Mouse (Mus musculus) thymus, postnatal 10 days (tissue): ENCODE results near the gene Adgrl3.

Experiments
- DNase-seq, 2 experiments: peaks; one replicate each; pipeline ENCODE4 v3.0.0; 2021; ENCODE audit warnings: low spot score in 2 of 2

Gene Adgrl3

DNA sequence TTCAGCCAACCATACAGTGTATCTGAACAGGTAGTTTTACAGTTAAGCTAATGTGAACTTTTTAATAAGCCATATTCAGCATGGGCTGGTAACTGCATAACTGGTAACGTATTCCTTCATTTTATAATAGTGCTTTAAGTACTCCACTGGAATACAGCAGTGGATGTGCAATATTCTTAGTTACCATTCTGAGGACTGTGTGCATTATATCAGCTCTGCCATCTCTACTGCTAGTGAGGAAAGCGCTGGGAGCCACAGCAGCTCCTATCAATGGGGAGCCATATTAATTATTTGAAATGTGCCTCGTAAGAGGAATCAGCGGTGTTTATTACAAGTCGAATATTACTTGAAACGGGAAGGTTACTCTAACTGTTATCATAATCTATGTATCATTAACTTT lies 539.0 kb downstream of the Adgrl3 start:
- DNase-seq, result no peak

DNA sequence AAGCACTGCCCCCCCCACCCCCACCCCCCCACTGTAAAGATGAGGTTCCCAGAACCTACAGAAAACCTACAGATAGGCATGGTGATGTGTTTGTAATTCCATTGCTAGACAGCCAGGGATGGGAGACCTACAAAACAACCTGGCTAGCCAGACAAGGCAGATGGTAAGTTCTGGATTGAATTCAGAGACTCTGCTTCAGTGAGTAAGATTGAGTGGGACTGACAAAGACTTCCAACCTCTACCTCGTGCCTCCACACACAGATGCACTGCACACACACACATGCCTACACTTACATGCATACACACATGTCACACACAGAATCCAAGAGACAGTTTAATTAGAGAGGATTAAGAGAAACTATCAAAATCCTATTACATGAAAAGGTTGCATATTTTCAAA lies 544.4 kb downstream of the Adgrl3 start:
- no peak for DNase-seq

DNA sequence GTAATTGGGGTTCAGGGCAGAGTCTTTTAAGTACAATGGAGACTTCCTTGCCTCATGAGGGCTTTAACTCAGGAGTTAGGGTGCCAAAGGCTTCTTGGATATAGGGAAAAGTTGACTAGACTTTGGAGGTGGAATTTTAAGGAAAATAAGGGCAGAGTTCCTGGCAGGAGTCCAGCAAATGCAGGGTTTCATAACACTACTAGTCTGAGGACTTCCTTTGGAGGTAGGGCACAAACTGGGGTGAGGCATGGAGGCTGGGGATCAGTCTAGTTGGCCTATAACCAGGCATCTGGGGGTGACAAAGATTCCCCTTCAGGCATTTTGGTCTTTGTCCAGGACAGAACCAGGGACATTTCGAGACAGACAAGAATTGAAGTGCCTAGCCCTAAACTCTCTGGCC lies 546.6 kb downstream of the Adgrl3 start:
- DNase-seq, result no peak

DNA sequence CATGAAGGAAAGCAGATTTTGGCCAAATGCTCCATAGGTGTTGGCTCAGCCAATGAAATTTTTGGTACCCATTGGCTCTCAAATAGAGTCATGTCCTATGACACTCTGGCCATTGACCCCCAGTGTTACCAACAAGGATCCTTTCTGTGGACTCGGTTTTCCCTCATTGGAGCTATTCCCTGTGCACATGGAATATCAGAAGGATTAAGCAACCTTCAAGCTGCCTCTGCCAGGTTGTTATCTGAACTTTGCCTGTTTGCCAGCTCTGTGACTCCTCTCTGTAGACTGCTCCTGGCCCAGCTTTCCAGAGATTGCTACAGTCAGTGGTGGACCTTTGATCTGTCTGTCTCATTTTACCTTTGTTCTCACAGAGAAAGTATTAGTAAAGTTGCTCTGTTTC lies 548.8 kb downstream of the Adgrl3 start:
- no peak for DNase-seq

DNA sequence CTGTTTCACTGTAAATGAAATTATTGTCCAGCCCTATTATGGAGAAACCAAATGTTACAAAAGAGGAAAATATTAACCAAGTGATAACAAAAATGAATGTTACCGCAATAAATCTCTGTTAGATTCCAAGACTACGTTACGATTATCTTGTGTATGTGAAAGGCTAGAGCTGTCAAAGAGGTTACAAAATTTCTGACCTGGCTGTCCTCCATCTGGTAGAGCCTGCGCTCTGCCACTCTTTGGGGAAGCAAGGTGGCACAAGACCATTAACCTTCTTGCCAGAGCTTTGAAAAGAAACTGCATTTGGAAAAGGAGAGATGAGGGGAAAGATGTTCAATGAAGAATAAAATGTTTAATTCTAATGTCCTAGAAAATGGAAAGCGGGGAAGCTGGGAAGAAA lies 562.9 kb downstream of the Adgrl3 start:
- no peak for DNase-seq

DNA sequence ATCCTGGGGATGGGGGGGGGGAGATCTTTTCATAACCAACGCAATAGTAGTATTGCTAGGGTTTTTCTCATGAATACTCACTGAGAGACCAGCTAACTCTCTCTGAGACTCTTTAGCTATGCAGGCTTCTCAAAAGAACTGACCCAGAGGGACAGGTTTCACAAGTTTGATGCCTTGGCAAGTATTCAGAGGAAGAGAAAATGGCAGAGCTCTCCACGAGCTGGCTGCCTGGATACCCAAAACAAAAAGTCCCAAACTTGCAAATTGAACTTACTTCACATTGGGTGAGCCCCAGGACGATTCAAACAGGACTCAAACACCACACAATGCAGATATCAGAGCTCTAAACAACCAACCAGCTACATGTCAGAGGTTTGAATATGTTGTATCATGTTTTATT lies 563.5 kb downstream of the Adgrl3 start:
- DNase-seq, result no peak

DNA sequence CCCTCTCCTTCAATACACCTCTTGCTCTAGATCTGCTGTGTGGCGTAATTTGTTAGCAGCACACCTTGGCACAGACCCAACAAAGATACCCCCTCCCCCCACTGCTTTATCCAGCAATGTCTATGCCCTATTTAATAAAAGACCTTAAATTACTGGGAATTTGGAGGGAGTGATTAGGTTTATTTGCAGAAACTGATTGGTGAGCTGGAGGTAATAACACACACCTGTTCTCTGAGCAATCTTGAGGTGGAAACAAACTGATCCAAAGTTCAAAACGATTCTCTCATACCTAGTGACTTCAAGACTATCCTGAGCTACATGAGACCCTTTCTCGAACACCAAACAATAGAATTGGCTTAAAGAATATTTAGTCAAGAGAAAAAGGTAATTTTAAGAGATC lies 565.0 kb downstream of the Adgrl3 start:
- DNase-seq, result no peak

DNA sequence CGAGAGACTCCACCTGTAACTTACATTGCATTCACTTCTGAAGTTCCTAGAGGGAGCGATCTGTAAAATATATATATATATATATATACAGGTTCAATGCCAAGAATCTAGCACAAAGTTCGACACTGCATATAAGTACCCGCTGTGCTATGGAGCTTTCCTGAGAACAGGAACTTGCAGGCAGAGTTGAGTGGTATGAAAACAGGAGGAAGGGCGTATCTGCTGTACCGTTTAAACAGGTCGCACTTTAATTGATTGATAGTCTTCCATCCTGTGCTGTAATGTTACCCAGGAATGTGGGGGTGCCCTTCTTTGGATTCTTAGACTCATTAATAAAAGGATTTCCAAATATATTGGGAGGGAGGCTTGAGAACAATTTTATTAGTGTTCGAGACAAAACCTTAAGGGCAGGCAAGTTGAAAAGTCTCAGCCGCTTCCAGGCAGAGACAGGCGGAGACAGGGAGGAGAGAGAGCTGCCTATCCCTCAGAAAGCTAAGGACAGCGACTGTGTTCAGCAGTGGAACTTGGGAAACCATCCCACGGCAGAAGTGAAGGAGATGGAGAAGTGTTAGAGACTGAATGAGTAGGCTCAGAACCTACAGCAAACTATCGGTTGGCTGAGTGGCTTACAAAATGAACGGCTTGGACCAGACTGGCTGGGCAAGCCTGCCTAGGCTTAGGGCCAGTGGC lies 570.2 kb downstream of the Adgrl3 start:
- DNase-seq, result no peak

DNA sequence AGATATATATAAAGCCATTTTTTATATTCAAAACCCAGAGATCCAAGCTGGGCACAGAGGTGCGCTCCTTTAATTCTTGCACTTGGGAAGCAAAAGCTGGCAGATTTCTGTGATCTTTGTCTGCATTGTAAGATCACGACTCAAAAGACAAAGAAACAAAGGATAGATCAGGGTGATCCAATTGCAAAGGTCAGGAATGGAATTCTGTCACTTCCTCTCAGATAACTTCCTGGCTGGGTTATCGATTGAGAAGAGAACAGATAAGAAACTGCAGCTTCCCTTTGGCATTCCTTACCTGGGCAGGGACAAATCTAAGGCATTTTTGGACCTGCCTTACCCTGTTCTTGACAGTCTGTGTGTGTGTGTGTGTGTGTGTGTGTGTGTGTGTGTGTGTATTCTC lies 571.5 kb downstream of the Adgrl3 start:
- no peak for DNase-seq

DNA sequence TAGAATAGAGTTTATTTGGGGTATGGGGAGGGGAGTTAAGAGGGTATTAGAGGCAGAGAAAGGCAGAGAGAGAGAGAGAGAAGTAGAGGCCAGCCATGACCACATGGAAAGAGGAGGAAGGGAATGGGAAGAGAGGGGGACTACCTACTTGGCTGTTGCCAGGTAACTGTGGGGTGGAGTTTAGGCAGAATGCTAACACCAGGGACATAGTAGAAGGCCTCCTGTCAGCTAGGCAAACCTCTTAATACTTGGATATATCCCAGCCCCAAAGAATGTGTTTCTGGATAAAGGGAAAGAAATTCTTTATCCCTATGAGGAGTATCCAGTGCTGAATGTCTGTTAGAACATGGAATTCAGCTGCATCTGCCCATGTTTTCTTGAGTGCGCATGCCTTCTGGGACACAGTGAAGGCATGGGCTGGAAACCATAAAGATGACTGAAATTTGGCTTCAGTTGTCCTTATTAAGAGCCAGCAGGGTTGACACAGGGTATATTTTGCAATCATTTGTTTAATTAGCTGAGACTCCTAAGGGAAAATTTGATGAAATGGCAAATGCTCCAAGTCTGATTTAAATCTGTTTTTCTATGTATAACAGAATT lies 573.6 kb downstream of the Adgrl3 start:
- no peak for DNase-seq

DNA sequence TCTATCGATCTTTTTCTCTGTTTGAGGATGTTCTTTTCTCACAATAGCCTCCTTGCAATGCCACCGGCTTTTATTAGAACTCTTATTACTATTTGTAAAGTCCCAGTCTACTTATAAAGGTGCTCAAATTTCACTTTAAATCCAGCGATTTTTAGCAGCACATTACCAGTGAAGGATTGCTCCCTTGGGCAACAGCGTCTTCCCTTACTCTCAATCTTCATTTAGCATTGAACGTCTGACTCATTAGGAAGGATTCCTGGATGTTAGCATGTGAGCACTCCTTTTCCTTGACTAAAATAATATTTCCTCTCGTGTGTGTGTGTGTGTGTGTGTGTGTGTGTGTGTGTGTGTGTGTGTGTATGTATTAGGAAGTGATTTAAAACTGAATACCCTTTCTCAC lies 578.1 kb downstream of the Adgrl3 start:
- no peak for DNase-seq

DNA sequence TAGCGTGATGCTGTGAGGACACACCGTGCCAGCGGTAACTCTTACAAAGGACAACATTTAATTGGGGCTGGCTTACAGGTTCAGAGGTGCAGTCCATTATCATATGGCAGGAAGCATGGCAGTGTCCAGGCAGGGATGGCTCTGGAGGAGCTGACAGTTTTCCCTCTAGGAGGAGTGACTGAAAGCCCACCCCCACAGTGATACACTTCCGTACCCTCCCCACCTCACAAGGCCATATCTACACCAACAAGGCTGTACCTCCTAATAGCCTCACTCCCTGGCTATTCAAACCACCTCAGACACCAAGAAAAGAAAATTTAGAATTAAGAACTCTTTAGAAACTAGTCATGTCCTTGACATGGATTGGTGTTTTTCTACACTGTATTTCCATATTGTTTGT lies 583.0 kb downstream of the Adgrl3 start:
- no peak for DNase-seq

DNA sequence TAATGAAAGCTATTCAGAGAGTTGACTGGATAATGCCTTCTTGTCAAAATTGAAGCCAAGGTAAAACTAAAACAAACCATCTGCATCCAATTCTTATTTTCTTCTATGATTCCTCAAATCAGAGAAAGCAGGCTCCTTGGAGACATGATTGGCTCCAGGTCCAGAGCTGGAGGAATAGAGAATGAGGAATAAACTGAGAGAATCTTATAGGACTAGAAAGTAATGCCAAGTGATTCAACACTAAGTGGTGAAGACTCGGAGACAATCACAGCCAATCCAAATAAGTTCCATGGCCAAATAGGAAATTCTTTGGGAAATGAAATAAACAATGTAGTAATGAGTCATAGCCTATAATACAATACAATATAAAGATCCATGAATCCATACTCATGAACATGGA lies 585.7 kb downstream of the Adgrl3 start:
- no peak for DNase-seq

DNA sequence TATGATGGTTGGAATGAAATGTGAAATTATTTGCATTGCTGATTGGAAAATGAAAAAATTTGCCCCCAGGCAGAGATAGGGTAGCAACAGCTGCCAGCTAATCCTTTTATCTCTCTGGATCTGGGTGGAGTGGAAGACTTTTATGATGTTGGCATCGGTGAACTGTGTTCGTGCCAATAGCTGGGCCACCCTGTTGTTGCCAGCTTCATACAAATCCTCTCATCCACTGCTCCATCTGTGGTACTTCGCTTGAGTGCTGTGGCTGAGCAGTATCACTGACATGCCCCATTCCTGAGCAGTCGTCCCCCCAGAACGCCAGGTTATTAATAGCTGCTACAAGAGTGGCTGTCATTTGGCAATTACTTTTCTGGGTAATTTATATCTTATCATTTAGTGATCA lies 590.3 kb downstream of the Adgrl3 start:
- DNase-seq, result no peak

DNA sequence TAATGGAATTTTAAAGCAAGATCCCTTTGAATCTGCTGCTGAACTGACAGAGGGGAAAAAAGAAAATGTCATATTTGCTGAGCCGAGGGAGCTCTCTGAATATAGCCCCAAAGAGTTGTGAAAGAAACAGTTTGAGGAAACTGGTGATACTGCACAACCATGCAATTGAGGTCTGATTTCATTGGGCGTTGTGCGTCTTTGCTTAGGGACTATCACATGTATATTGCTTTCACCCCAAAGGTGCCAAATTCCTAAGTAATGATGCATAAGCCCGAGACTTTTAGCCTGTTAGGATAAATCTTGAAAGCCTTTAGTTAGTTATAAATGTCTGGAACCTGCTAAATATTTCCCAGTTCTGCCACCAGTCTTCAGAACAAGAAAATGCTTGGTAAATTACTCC lies 594.7 kb downstream of the Adgrl3 start:
- DNase-seq, result no peak

DNA sequence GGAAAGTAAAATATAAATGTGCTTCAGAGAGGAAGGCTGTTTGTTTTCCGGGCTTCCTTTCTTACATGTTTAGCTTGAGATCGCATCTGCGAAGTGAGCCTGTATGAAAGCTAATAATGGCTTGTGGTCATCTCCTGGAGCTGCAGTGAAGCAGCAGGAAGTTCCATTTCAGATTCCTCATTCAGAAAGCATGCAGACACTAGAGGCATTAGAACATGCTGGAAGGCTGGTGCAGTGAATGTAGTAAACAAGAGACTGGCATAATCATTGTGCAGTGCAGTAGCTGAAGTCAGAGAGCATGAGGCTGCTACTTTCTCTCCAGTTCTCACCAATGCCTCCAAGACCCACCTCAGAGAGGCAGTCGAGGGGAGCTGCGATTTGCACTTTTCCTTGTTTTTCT lies 601.2 kb downstream of the Adgrl3 start:
- DNase-seq, result no peak

DNA sequence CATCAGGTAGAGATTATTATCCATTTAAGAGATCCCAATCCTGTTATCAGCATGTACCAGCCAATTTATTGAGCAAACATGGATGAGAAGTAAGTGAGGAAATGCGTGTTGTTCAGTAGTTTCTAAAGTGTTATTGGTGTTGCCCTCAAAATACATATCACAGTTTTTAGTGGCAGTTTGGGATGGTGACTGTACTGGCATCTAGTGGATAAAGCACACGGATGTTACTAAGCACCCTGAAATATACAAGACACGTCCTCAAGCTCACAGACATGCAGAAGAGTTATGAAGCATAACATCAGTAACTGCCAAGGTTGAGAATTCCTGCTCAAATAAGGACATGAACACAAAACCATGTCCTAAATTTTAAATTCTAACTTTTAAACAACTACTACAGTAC lies 601.8 kb downstream of the Adgrl3 start:
- DNase-seq, result no peak

DNA sequence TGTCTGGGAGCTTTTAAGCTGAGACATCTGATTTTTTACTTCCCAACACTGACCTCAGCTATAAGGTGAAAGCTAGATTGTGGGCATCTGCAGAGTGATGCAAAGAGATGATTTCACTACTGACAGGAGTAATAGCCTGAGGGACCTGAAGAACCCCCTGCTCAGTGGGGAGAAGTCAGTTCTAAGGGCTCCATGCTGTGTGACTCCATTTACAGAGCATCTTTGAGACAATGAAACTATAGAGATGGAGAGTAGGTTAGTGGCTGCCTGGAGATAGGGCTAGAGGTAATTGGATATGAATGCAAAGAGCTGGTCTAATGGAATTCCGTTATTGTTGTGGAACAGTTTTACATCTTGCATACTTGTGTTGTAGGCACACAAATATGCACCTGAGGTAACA lies 603.9 kb downstream of the Adgrl3 start:
- DNase-seq, result no peak

DNA sequence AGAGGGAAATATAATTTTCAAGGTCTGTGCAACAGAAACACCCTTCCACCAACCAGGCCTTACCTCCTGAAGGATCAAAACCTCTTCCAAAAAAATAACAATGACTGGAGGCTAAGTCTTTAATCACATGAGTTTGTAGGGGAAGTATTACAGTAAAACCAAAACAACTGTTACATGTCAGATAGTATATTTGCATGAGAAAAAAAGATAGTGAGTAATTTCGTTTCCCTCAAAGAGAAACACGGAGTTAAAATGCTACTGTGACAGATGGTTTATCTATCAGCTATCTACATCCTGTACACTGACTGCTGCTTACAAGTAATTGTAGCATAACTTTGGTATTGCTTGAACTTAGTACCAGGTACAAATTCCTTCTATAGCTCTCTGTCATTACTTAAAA lies 616.2 kb downstream of the Adgrl3 start:
- no peak for DNase-seq

DNA sequence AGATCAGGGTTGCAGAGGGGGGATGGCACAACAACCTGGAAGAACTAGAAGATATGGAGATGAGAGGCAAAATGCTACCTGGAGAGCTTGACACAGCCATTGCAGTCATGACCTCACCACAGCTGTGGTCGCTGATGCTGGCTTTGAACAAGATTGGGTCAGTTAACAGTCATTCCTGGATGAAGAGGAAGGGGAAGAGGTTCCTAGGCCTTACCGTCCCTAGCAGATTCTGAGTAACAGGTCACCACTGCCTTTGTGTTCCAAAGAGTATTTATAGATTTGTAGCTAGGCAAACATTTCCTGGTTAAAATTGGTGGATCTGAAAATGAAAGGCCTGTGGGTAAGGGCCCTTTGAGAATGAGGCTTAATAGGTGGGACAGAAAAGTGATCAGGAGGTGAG lies 618.5 kb downstream of the Adgrl3 start:
- DNase-seq, result no peak

DNA sequence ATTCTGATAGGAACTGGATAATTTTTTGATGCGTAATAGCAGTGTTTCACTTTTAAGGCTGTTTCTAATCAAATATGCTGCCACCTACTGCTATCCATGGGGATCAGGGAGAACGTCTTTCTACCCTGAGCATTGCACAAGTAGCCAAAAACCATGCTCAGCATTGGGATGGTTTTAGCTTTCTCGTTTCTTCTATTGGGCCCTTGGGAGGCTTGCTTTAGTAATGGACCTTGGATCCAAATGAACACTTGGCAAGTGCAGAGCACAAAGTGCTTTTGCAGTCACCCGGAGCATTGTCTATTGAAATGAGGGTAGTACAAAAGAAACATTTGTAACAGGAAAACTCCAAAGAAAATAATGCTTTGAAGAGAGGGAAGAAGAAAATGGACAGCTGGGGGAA lies 620.2 kb downstream of the Adgrl3 start:
- DNase-seq, result no peak

DNA sequence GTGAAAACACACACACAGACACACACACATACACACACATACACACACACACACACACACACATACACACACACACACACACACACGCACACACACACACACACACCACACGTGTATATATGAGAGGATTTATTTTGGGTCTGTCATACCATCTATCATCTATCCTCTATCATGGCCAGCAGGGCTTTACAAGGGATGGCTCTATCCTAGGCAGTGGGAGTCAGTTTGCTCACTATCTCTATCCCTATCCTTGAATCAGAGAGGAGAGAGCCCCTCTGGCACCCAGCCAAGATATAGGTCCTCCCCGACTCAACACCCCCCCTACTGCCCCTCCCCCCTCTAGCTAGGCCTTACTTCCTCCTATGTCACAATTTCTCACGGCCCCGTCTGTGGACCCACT lies 625.6 kb downstream of the Adgrl3 start:
- DNase-seq, result no peak

DNA sequence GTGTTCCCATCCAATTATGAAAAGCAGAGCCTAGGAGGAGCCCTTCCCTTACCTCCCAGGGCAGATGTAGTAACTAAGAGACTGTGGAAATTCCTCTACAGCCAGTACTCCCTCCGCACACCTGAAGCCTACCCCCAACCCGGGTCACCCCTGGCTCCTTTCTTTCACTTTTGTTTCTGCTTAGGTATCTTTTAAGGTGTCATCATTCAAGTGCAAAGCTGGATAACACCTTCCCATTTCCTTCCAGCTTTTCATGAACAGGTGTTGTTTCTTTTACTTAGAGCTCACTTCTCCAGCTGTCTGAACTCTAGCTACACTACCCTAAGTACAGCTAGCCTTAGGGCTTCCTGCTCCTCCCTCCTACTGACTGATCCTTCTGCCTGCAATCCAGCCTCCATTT lies 634.0 kb downstream of the Adgrl3 start:
- no peak for DNase-seq
